Comparison of ENCODE assay signal across 13 mouse cellular contexts in the genomic region with DNA sequence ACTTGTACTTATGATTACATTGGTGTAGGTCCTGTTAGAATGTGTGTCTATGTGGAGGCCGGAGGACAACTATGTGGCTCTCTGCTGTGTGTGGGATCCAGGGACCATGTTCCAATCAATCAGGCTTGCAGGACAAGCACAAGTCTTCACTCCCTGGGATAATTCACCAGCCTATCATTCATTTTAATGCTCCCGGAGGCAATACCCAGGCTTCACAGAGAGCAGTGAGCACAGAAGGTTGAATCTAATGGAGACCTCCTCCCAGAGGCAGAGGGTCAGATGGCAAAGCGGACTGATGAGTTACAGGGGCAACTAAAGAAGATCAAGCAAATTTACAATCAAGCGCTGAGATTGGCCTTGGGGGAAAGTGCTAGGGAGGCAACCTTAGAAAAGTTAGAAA. TPM values are rescaled to one million over a fixed set of nuclear protein-coding genes. Genes with fewer than 3 reads are reported as not detected.
DNase-seq lines count a peak whose midpoint lies in the region; ATAC-seq and TF ChIP-seq lines count a peak whose summit lies in the region.
"Had no signal": no experiment of that assay in that cellular context is flagged by ENCODE, and none has a peak within 500 bp of the region (broad histone marks: within the 10 kb centered on the region; RNA-seq: fewer than 3 reads in every experiment).

No protein-coding gene starts in this region.

- TF ChIP-seq EP300 in lung, postnatal 0 days (IDR thresholded peaks at IDR 0.05) = no peak
- TF ChIP-seq EP300 in heart, postnatal 0 days (IDR thresholded peaks at IDR 0.05; ENCODE audit: low read depth) = no peak

- H3K4me1 ChIP-seq in hindbrain, embryonic 10.5 days (replicated peaks) = peaks cover 48% of the 10 kb centered on the region
- peaks cover 2% of the 10 kb centered on the region; the same call in 1 of the 2 replicates for H3K4me1 ChIP-seq in hindbrain, embryonic 11.5 days (replicated peaks; ENCODE audit: control insufficient read depth, insufficient read depth, low read length)
- H3K4me1 ChIP-seq in lung, postnatal 0 days (ENCODE audit: insufficient read depth, low read depth, low read length) = peaks cover 8% of the 10 kb centered on the region; the same call in 1 of the 2 replicates
- peaks cover 11% of the 10 kb centered on the region for H3K4me1 ChIP-seq in heart, postnatal 0 days (ENCODE audit: control insufficient read depth, insufficient read depth)
- H3K4me1 ChIP-seq in liver, embryonic 13.5 days (replicated peaks) = peaks cover 22% of the 10 kb centered on the region

- no peak overlapping the region for H3K4me3 ChIP-seq in hindbrain, embryonic 10.5 days
- H3K4me3 ChIP-seq in hindbrain, embryonic 11.5 days (ENCODE audit: low read depth, low read length) = no peak overlapping the region
- H3K4me3 ChIP-seq in lung, postnatal 0 days (ENCODE audit: low read depth, low read length) = peak overlapping the region; percentile 48; the same call in 1 of the 2 replicates
- H3K4me3 ChIP-seq in heart, postnatal 0 days (ENCODE audit: low read depth, low read length) = peak overlapping the region; percentile 10
- no peak overlapping the region for H3K4me3 ChIP-seq in liver, embryonic 13.5 days (replicated peaks)

- H3K27ac ChIP-seq in hindbrain, embryonic 10.5 days = peak overlapping the region; percentile 62; the same call in 1 of the 2 replicates
- no peak overlapping the region for H3K27ac ChIP-seq in hindbrain, embryonic 11.5 days (ENCODE audit: low read depth, low read length)
- H3K27ac ChIP-seq in lung, postnatal 0 days (ENCODE audit: low read length) = peak overlapping the region; percentile 83
- H3K27ac ChIP-seq in heart, postnatal 0 days (ENCODE audit: low read depth) = peak overlapping the region; percentile 87
- H3K27ac ChIP-seq in liver, embryonic 13.5 days = peak overlapping the region; percentile 18; the same call in 1 of the 2 replicates

- WGBS in hindbrain, embryonic 10.5 days = 71% methylated on average over 4 of the region's 4 CpGs
- WGBS in hindbrain, embryonic 11.5 days = 69% methylated on average over 4 of the region's 4 CpGs
- 47% methylated on average over 4 of the region's 4 CpGs for WGBS in lung, postnatal 0 days
- WGBS in heart, postnatal 0 days = 54% methylated on average over 4 of the region's 4 CpGs
- WGBS in liver, embryonic 13.5 days (ENCODE audit: insufficient replicate concordance) = 74% methylated on average over 4 of the region's 4 CpGs

- DNase-seq in hindbrain, embryonic 10.5 days (ENCODE audit: low spot score) = no peak
- no peak for DNase-seq in hindbrain, embryonic 11.5 days (ENCODE audit: low spot score)
- no peak for DNase-seq in lung, postnatal 0 days (ENCODE audit: low spot score)
- DNase-seq in lung, postnatal 4 days = no peak
- DNase-seq in heart, postnatal 0 days (ENCODE audit: low spot score) = no peak
- DNase-seq in liver, embryonic 13.5 days = no peak
- no peak for DNase-seq in embryo, embryonic 9.5 days (ENCODE audit: extremely low spot score)
- no peak for DNase-seq in adrenal gland, postnatal 36 days
- DNase-seq: cerebellum, adult 9-11 months; kidney, postnatal 14 days; right cerebral cortex, postnatal 25 days had no signal

- no peak overlapping the region for H3K9ac ChIP-seq in hindbrain, embryonic 11.5 days (ENCODE audit: low read depth, low read length)
- H3K9ac ChIP-seq in lung, postnatal 0 days (replicated peaks; ENCODE audit: low read depth) = peak overlapping the region; percentile 19; the same call in 1 of the 2 replicates
- H3K9ac ChIP-seq in heart, postnatal 0 days (replicated peaks; ENCODE audit: low read depth, low read length) = 0 out of 2 replicates have a peak overlapping the region, but pooled peaks have one; percentile 24
- no peak overlapping the region for H3K9ac ChIP-seq in liver, embryonic 13.5 days

- H3K36me3 ChIP-seq in hindbrain, embryonic 10.5 days = no peaks in the 10 kb centered on the region
- no peaks in the 10 kb centered on the region for H3K36me3 ChIP-seq in hindbrain, embryonic 11.5 days (ENCODE audit: control insufficient read depth, insufficient read depth, low read length)
- no peaks in the 10 kb centered on the region for H3K36me3 ChIP-seq in lung, postnatal 0 days (ENCODE audit: insufficient read depth, low read length)
- H3K36me3 ChIP-seq in heart, postnatal 0 days (replicated peaks; ENCODE audit: control insufficient read depth, insufficient read depth, low read length) = no peaks in the 10 kb centered on the region
- no peaks in the 10 kb centered on the region for H3K36me3 ChIP-seq in liver, embryonic 13.5 days

- no peaks in the 10 kb centered on the region for H3K9me3 ChIP-seq in hindbrain, embryonic 10.5 days
- no peaks in the 10 kb centered on the region for H3K9me3 ChIP-seq in hindbrain, embryonic 11.5 days (ENCODE audit: control insufficient read depth, low read length)
- H3K9me3 ChIP-seq in lung, postnatal 0 days (ENCODE audit: low read length) = no peaks in the 10 kb centered on the region
- H3K9me3 ChIP-seq in heart, postnatal 0 days (replicated peaks; ENCODE audit: control insufficient read depth, low read length) = no peaks in the 10 kb centered on the region
- H3K9me3 ChIP-seq in liver, embryonic 13.5 days (replicated peaks) = no peaks in the 10 kb centered on the region

- H3K4me2 ChIP-seq in hindbrain, embryonic 11.5 days (replicated peaks; ENCODE audit: low read depth, low read length) = no peak overlapping the region
- peak overlapping the region; percentile 54 for H3K4me2 ChIP-seq in lung, postnatal 0 days (replicated peaks; ENCODE audit: low read depth, low read length)
- H3K4me2 ChIP-seq in heart, postnatal 0 days (ENCODE audit: low read depth, low read length) = peak overlapping the region; percentile 53
- H3K4me2 ChIP-seq in liver, embryonic 13.5 days = no peak overlapping the region

- no peak for TF ChIP-seq CTCF in lung, postnatal 0 days (IDR thresholded peaks at IDR 0.05)
- no peak for TF ChIP-seq CTCF in heart, postnatal 0 days (IDR thresholded peaks at IDR 0.05; ENCODE audit: low read depth)

- peaks cover 8% of the 10 kb centered on the region for H3K27me3 ChIP-seq in hindbrain, embryonic 10.5 days (ENCODE audit: insufficient read depth, poor library complexity, severe bottlenecking)
- H3K27me3 ChIP-seq in hindbrain, embryonic 11.5 days (ENCODE audit: control insufficient read depth, insufficient read depth, low read length) = no peaks in the 10 kb centered on the region
- no peaks in the 10 kb centered on the region for H3K27me3 ChIP-seq in lung, postnatal 0 days (replicated peaks; ENCODE audit: insufficient read depth, low read length)
- H3K27me3 ChIP-seq in heart, postnatal 0 days (ENCODE audit: control insufficient read depth, insufficient read depth, low read length) = no peaks in the 10 kb centered on the region
- H3K27me3 ChIP-seq in liver, embryonic 13.5 days = no peaks in the 10 kb centered on the region
- H3K27me3 ChIP-seq: CH12.LX had no signal

- no peak for ATAC-seq in hindbrain, embryonic 11.5 days (ENCODE audit: low FRiP score)
- ATAC-seq in lung, postnatal 0 days = no peak
- ATAC-seq in heart, postnatal 0 days (ENCODE audit: insufficient read depth, low read depth) = no peak
- no peak for ATAC-seq in liver, embryonic 13.5 days (ENCODE audit: low read depth)

RNA-seq across cellular contexts. Expression of a gene that starts 8.7 kb away (rescaled TPM):
- 27.6 and 39.1 TPM in 2 replicates for polyA plus RNA-seq in hindbrain, embryonic 10.5 days (2016; fragmentation: Nextera tagmentation; extraction: Ambion mirVana)
- 25.9 and 27.6 TPM in 2 replicates for polyA plus RNA-seq in hindbrain, embryonic 11.5 days (2014; fragmentation: Nextera tagmentation; extraction: Ambion mirVana)
- polyA plus RNA-seq in lung, postnatal 0 days (2015; fragmentation: Nextera tagmentation; extraction: Ambion mirVana) = 51.8 and 53.5 TPM in 2 replicates
- 17.0 and 26.2 TPM in 2 replicates for total RNA-seq in heart, postnatal 0 days (2014; rRNA removed; ENCODE audit: low replicate concordance)
- polyA plus RNA-seq in heart, postnatal 0 days (2015; fragmentation: Nextera tagmentation; extraction: Ambion mirVana) = 22.9 and 24.2 TPM in 2 replicates
- 5.4 and 5.6 TPM in 2 replicates for polyA plus RNA-seq in liver, embryonic 13.5 days (2015; fragmentation: Nextera tagmentation; extraction: Ambion mirVana)
- 10 to 100 TPM; 13.0 to 18.9 TPM for total RNA-seq in adrenal gland, postnatal 36 days (2021)

RNA-seq across cellular contexts. Expression of a gene that starts 11.3 kb away (rescaled TPM):
- polyA plus RNA-seq in hindbrain, embryonic 10.5 days (2016; fragmentation: Nextera tagmentation; extraction: Ambion mirVana) = 1.3 and 1.7 TPM in 2 replicates
- polyA plus RNA-seq in hindbrain, embryonic 11.5 days (2014; fragmentation: Nextera tagmentation; extraction: Ambion mirVana) = 2.3 and 3.0 TPM in 2 replicates
- 0.30 TPM in 2 replicates for polyA plus RNA-seq in lung, postnatal 0 days (2015; fragmentation: Nextera tagmentation; extraction: Ambion mirVana)
- not detected in 2 replicates for total RNA-seq in heart, postnatal 0 days (2014; rRNA removed; ENCODE audit: low replicate concordance)
- 0.15 TPM in 1 of 2 replicates, not detected in the other for polyA plus RNA-seq in heart, postnatal 0 days (2015; fragmentation: Nextera tagmentation; extraction: Ambion mirVana)
- polyA plus RNA-seq in liver, embryonic 13.5 days (2015; fragmentation: Nextera tagmentation; extraction: Ambion mirVana) = 0.15 TPM in 1 of 2 replicates, not detected in the other
- not detected for total RNA-seq in adrenal gland, postnatal 36 days (2021)
- total RNA-seq: CH12.LX; megakaryocyte, adult 5-6 weeks had no signal

RNA-seq across cellular contexts. Expression of a gene that starts 16.7 kb away (rescaled TPM):
- 121 and 125 TPM in 2 replicates for polyA plus RNA-seq in hindbrain, embryonic 10.5 days (2016; fragmentation: Nextera tagmentation; extraction: Ambion mirVana)
- polyA plus RNA-seq in hindbrain, embryonic 11.5 days (2014; fragmentation: Nextera tagmentation; extraction: Ambion mirVana) = 77.3 and 79.9 TPM in 2 replicates
- polyA plus RNA-seq in lung, postnatal 0 days (2015; fragmentation: Nextera tagmentation; extraction: Ambion mirVana) = 62.8 and 68.7 TPM in 2 replicates
- 42.4 and 58.4 TPM in 2 replicates for total RNA-seq in heart, postnatal 0 days (2014; rRNA removed; ENCODE audit: low replicate concordance)
- polyA plus RNA-seq in heart, postnatal 0 days (2015; fragmentation: Nextera tagmentation; extraction: Ambion mirVana) = 33.1 and 35.5 TPM in 2 replicates
- polyA plus RNA-seq in liver, embryonic 13.5 days (2015; fragmentation: Nextera tagmentation; extraction: Ambion mirVana) = 60.4 TPM in 2 replicates
- 10 to 100 TPM; 74.7 to 76.3 TPM for total RNA-seq in adrenal gland, postnatal 36 days (2021)

RNA-seq across cellular contexts. Expression of a gene that starts 25.6 kb away (rescaled TPM):
- polyA plus RNA-seq in hindbrain, embryonic 10.5 days (2016; fragmentation: Nextera tagmentation; extraction: Ambion mirVana) = 25.9 and 29.5 TPM in 2 replicates
- 11.2 and 13.6 TPM in 2 replicates for polyA plus RNA-seq in hindbrain, embryonic 11.5 days (2014; fragmentation: Nextera tagmentation; extraction: Ambion mirVana)
- 12.6 and 15.6 TPM in 2 replicates for polyA plus RNA-seq in lung, postnatal 0 days (2015; fragmentation: Nextera tagmentation; extraction: Ambion mirVana)
- total RNA-seq in heart, postnatal 0 days (2014; rRNA removed; ENCODE audit: low replicate concordance) = 13.6 and 14.5 TPM in 2 replicates
- 8.5 and 10.9 TPM in 2 replicates for polyA plus RNA-seq in heart, postnatal 0 days (2015; fragmentation: Nextera tagmentation; extraction: Ambion mirVana)
- 31.1 and 32.9 TPM in 2 replicates for polyA plus RNA-seq in liver, embryonic 13.5 days (2015; fragmentation: Nextera tagmentation; extraction: Ambion mirVana)
- 10 to 100 TPM; 12.8 to 14.9 TPM for total RNA-seq in adrenal gland, postnatal 36 days (2021)

RNA-seq across cellular contexts. Expression of a gene that starts 27.5 kb away (rescaled TPM):
- 56.9 and 61.6 TPM in 2 replicates for polyA plus RNA-seq in hindbrain, embryonic 10.5 days (2016; fragmentation: Nextera tagmentation; extraction: Ambion mirVana)
- 53.1 and 53.5 TPM in 2 replicates for polyA plus RNA-seq in hindbrain, embryonic 11.5 days (2014; fragmentation: Nextera tagmentation; extraction: Ambion mirVana)
- 60.9 and 63.5 TPM in 2 replicates for polyA plus RNA-seq in lung, postnatal 0 days (2015; fragmentation: Nextera tagmentation; extraction: Ambion mirVana)
- 34.6 and 65.3 TPM in 2 replicates for total RNA-seq in heart, postnatal 0 days (2014; rRNA removed; ENCODE audit: low replicate concordance)
- polyA plus RNA-seq in heart, postnatal 0 days (2015; fragmentation: Nextera tagmentation; extraction: Ambion mirVana) = 27.5 and 28.5 TPM in 2 replicates
- polyA plus RNA-seq in liver, embryonic 13.5 days (2015; fragmentation: Nextera tagmentation; extraction: Ambion mirVana) = 30.1 TPM in 2 replicates
- 10 to 100 TPM; 26.7 to 32.5 TPM for total RNA-seq in adrenal gland, postnatal 36 days (2021)

Comparison
In these comparisons a context has a peak if more than half of its experiments do, and no peak if none do; other contexts are left out.
1. H3K4me3 ChIP-seq: peak in lung, postnatal 0 days (single experiment) and heart, postnatal 0 days (single experiment); none in hindbrain, embryonic 10.5 days (single experiment), hindbrain, embryonic 11.5 days (single experiment) and liver, embryonic 13.5 days (single experiment).
2. H3K4me2 ChIP-seq: peak in lung, postnatal 0 days (single experiment) and heart, postnatal 0 days (single experiment); none in hindbrain, embryonic 11.5 days (single experiment) and liver, embryonic 13.5 days (single experiment).
3. H3K9ac ChIP-seq: peak in lung, postnatal 0 days (single experiment) and heart, postnatal 0 days (single experiment); none in hindbrain, embryonic 11.5 days (single experiment) and liver, embryonic 13.5 days (single experiment).